Mouse (Mus musculus) heart, embryonic 13.5 days (tissue): ENCODE measurements at regions not wholly inside any gene's neighbourhood (a gene's known extent, or its start where the extent isn't known, plus 50 kb on each side); places are given as distances from the start of the nearest gene placed in this dataset.

Source experiments
- ATAC-seq: fragments of 200-750 bp; cut with Nextera tagmentation; 2 replicates; pipeline ENCODE4 v1.8.0; 2017; ENCODE audit warnings: moderate TSS enrichment; ENCODE audit not compliant: insufficient number of reproducible peaks, low FRiP score, low TSS enrichment; ENCODE audit errors: extremely low read depth
- H3K27ac ChIP-seq: fragments of 300-500 bp; sonication (generic); replicated peaks from 2 replicates; pipeline ENCODE4 v1.5.1; 2015; ENCODE audit warnings: moderate library complexity, mild to moderate bottlenecking, inconsistent platforms
- H3K27me3 ChIP-seq: fragments of 300-500 bp; sonication (generic); replicated peaks from 2 replicates; pipeline ENCODE4 v1.6.1; 2015; ENCODE audit warnings: mild to moderate bottlenecking, inconsistent platforms
- H3K36me3 ChIP-seq: fragments of 300-500 bp; sonication (generic); 2 replicates; pipeline ENCODE4 v1.6.1; 2015; ENCODE audit warnings: mild to moderate bottlenecking, inconsistent platforms
- H3K4me1 ChIP-seq: fragments of 300-500 bp; sonication (generic); 2 replicates; pipeline ENCODE4 v1.6.1; 2015; ENCODE audit warnings: inconsistent platforms
- H3K4me2 ChIP-seq: fragments of 300-500 bp; sonication (generic); 2 replicates; pipeline ENCODE4 v1.6.1; 2015; ENCODE audit warnings: inconsistent platforms, mild to moderate bottlenecking, moderate library complexity
- H3K4me3 ChIP-seq: fragments of 300-500 bp; sonication (generic); 2 replicates; pipeline ENCODE4 v1.5.1; 2015; ENCODE audit warnings: moderate library complexity, mild to moderate bottlenecking, inconsistent platforms
- H3K9ac ChIP-seq: fragments of 300-500 bp; sonication (generic); 2 replicates; pipeline ENCODE4 v1.6.1; 2015; ENCODE audit warnings: inconsistent platforms, mild to moderate bottlenecking, moderate library complexity
- H3K9me3 ChIP-seq: fragments of 300-500 bp; sonication (generic); 2 replicates; pipeline ENCODE4 v1.6.1; 2016; ENCODE audit warnings: inconsistent platforms
- WGBS: fragments of 180-500 bp; shearing (Covaris S2); methylation state at CpG from one replicate; pipeline ENCODE4 v1.1.7; 2015; ENCODE audit warnings: mixed read lengths; 5-methylcytosine and 5-hydroxymethylcytosine counted together

DNA sequence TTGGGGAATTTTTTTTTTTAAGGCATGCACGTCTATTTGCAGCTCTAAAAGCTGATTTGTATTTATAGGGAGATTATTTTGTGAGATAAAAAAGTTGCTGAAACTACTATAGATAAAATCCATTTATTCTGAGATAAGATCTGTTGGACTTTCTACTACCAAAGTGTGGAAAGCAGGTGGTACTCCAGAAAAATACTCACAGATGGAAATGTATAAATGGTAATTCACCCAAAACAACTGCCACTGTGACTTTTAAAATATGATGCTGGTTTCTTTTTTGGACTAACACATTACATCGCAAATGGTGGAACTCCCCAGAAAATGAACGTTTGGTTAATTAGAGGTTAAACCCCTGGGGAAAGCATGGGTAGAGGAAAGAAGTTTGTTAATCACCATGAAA lies 377.7 kb downstream of the Cdk5rap2 start:
- no peaks in the 10 kb centered on the region for H3K36me3 ChIP-seq
- WGBS, result 65% methylated on average over 3 of the region's 3 CpGs
- H3K27me3 ChIP-seq, result no peaks in the 10 kb centered on the region
- H3K27ac ChIP-seq, result no peak overlapping the region
- no peak overlapping the region for H3K4me3 ChIP-seq
- no peak overlapping the region for H3K4me2 ChIP-seq
- H3K9ac ChIP-seq, result no peak overlapping the region
- no peaks in the 10 kb centered on the region for H3K4me1 ChIP-seq
- H3K9me3 ChIP-seq, result 0 out of 2 replicates have a peak, but pooled peaks cover 4% of the 10 kb centered on the region
- ATAC-seq, result no peak

DNA sequence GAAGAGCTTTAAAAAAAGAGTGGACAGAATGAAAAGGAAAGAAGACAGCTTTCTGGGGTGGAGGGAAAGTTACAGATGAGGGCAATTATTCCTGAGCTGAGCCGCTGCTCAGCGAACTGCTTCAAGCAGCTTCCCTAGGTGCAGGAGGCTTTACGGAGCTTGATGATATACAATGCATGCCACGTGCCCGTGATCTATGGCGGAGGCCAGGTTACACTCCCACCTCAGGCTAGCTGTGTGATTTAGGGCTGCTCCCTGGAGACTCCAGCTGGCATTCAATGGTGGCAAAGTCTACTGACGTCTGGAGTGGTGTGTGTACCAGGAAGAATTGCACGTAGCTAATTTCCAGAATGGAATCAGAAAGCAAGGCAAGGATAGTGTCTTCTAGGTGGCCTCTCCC lies 383.4 kb downstream of the Cdk5rap2 start:
- WGBS, result 77% methylated on average over 8 of the region's 8 CpGs
- H3K27me3 ChIP-seq, result no peaks in the 10 kb centered on the region
- no peaks in the 10 kb centered on the region for H3K4me1 ChIP-seq
- H3K36me3 ChIP-seq, result no peaks in the 10 kb centered on the region
- H3K4me2 ChIP-seq, result no peak overlapping the region
- no peak overlapping the region for H3K9ac ChIP-seq
- H3K4me3 ChIP-seq, result no peak overlapping the region
- ATAC-seq, result no peak
- 0 out of 2 replicates have a peak, but pooled peaks cover 4% of the 10 kb centered on the region for H3K9me3 ChIP-seq
- H3K27ac ChIP-seq, result no peak overlapping the region

DNA sequence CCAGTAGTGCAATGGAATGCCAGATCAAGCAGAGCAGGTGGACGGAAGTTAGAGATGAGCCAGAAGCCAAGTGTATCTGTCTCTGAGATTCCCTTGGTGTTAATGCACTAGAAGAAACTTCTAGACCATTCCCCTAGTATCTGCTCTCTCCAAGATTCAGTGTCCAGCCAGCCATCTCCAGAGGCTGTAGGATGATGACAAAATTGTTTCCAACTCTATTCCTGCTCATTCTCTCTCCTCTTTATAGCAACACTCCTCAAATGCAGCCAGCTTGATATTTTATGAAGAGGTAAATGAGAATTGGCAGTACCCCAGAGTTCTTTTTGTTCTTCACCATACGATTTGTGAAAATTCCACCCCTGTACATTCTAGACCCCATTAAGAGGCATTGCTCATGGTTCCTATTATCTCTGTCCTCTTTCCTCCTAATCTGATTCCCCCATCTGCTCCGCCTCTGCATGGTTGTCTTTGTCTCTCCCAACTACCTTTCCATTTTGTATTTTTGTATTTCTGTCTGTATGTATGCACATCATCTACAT lies 385.3 kb downstream of the Cdk5rap2 start:
- ATAC-seq, result no peak
- 71% methylated on average over 3 of the region's 3 CpGs for WGBS
- Histone ChIP-seq H3K36me3 (no peaks in the 10 kb centered on the region), H3K4me1 (no peaks in the 10 kb centered on the region), H3K9ac (no peak overlapping the region), H3K4me2 (no peak overlapping the region), H3K27ac (no peak overlapping the region), H3K9me3 (0 out of 2 replicates have a peak, but pooled peaks cover 4% of the 10 kb centered on the region), H3K27me3 (no peaks in the 10 kb centered on the region), H3K4me3 (no peak overlapping the region)

DNA sequence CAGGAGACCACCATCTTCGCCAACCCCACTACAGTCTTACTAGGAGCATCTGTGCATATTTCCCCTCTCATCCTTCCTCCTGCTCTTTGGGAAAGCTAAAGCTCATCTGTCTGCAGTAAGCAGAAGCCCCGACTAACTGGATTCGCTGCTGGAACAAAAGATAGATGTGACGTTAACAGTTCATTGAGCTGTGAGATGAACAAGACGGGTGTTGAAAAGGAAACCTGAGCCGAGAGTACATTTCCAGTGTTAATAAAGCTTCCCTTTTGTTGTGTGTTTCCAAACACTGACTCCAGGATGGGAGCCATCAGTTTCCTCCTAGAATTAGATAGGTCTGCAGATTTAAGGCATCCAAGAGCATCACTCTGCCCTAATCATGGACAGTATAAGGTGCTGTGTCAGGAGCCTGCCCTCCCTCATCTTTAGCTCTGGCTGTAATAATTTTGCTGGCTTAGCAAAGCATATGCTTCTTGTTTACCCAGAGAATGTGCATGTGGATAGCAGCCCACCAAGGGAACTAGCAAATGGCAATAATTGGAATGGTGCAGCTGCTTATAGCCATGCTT lies 389.3 kb downstream of the Cdk5rap2 start:
- Histone ChIP-seq H3K9ac (no peak overlapping the region), H3K27me3 (no peaks in the 10 kb centered on the region), H3K4me1 (no peaks in the 10 kb centered on the region), H3K4me2 (no peak overlapping the region), H3K27ac (no peak overlapping the region), H3K9me3 (no peaks in the 10 kb centered on the region), H3K4me3 (no peak overlapping the region), H3K36me3 (no peaks in the 10 kb centered on the region)
- no peak for ATAC-seq
- 68% methylated on average over 6 of the region's 6 CpGs for WGBS

DNA sequence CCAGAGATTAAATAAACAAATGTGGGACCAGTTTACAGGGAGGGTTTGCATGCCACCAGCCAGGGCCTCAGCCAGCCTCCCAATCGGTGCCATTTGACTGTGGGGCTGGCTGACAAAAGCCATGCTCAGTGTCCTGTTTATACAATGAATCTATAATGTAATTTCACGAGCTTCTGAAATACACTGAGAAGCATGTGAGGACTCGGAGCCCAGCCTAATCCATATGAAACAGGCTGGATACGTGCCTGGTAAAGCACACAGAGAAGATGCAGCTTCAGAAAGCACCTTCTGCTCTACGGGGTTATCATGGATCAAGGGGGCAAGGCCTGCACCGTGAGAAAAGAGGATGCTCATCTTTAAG lies 398.0 kb downstream of the Cdk5rap2 start:
- H3K4me2 ChIP-seq, result no peak overlapping the region
- H3K4me3 ChIP-seq, result no peak overlapping the region
- no peak for ATAC-seq
- WGBS, result 47% methylated on average over 6 of the region's 6 CpGs
- no peaks in the 10 kb centered on the region for H3K4me1 ChIP-seq
- H3K9ac ChIP-seq, result no peak overlapping the region
- H3K27me3 ChIP-seq, result no peaks in the 10 kb centered on the region
- no peaks in the 10 kb centered on the region for H3K36me3 ChIP-seq
- H3K9me3 ChIP-seq, result no peaks in the 10 kb centered on the region
- no peak overlapping the region for H3K27ac ChIP-seq

DNA sequence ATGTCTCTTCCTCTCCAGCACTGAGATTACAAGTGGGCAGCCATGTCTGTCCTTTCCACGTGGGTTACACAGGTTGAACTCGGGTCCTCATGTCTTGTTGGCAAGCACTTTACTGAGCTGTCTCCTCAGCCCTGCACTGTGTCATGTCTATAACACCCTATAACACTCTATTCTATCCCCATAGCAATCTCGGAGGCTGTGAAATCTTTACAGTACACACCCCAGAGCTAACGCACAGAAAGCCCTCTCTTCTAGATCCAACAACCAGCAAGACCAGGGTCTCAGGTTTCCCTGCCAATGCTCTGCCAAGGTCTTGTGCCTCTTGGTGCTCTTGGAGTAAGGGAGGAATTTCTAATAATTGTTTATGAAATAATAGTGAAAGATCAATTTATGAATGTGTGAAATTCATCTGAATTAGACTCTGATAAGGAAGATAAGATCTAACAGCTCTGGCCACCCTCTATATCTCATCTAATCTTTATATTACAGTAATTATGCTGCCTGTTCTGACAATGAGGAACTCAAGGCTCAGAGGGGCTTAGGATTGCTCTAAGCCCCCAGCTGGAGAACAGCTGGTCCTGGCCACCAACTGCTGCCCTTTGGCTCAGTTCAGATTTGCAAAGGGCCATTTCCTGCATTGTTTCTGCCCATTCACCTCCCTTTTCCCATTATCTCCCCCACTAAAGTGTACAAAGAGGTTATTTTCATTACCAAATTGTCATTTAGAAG lies 398.6 kb downstream of the Cdk5rap2 start:
- no peak for ATAC-seq
- H3K36me3 ChIP-seq, result no peaks in the 10 kb centered on the region
- 60% methylated on average over 4 of the region's 4 CpGs for WGBS
- H3K4me3 ChIP-seq, result no peak overlapping the region
- no peak overlapping the region for H3K9ac ChIP-seq
- no peak overlapping the region for H3K27ac ChIP-seq
- H3K4me2 ChIP-seq, result no peak overlapping the region
- no peaks in the 10 kb centered on the region for H3K4me1 ChIP-seq
- H3K9me3 ChIP-seq, result no peaks in the 10 kb centered on the region
- no peaks in the 10 kb centered on the region for H3K27me3 ChIP-seq

DNA sequence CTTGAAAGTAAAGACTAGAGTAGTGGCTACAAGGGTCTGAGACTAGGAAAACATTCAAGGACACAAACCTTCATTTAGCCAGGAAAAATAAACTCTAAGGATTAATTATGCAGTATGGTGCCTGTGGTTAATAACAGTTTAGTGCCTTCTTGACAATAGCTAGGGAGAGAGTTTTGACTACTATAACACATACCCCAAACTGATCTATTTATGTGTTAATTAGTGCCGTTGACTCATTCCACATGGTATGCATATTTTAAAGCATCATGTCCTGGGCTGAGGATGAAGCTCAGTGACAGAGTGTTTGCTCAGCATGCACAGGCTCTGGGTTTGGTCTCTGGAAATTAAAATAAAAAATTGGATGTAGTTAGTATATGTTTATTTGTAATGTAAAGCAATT lies 399.8 kb downstream of the Cdk5rap2 start:
- H3K9me3 ChIP-seq, result no peaks in the 10 kb centered on the region
- H3K27ac ChIP-seq, result no peak overlapping the region
- no peak for ATAC-seq
- H3K4me2 ChIP-seq, result no peak overlapping the region
- no peak overlapping the region for H3K9ac ChIP-seq
- no peaks in the 10 kb centered on the region for H3K4me1 ChIP-seq
- 81% methylated on average over 1 of the region's 1 CpGs for WGBS
- H3K36me3 ChIP-seq, result no peaks in the 10 kb centered on the region
- H3K27me3 ChIP-seq, result no peaks in the 10 kb centered on the region
- H3K4me3 ChIP-seq, result no peak overlapping the region

DNA sequence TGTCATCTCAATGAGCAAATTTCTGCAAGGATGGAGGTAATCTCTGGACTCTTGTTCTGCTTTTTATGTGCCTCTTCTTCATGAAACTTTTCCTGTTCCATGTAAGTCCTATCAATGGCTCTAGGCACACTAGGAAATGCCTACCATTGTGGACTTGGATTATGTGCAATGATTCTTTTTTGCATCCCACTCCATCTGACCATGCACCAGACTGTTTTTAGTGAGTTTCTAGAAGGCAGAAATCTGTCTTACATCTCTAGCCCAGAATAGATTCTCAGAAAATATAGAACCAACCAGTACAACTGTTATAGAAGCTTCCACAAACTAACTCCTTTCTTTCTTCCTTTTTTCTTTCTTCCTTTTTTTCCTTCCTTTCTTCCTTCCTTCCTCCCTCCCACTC lies 405.3 kb downstream of the Cdk5rap2 start:
- Histone ChIP-seq H3K9me3 (0 out of 2 replicates have a peak, but pooled peaks cover 5% of the 10 kb centered on the region), H3K4me2 (no peak overlapping the region), H3K4me3 (no peak overlapping the region), H3K4me1 (no peaks in the 10 kb centered on the region), H3K27me3 (no peaks in the 10 kb centered on the region), H3K36me3 (no peaks in the 10 kb centered on the region), H3K9ac (no peak overlapping the region), H3K27ac (no peak overlapping the region)
- no peak for ATAC-seq

DNA sequence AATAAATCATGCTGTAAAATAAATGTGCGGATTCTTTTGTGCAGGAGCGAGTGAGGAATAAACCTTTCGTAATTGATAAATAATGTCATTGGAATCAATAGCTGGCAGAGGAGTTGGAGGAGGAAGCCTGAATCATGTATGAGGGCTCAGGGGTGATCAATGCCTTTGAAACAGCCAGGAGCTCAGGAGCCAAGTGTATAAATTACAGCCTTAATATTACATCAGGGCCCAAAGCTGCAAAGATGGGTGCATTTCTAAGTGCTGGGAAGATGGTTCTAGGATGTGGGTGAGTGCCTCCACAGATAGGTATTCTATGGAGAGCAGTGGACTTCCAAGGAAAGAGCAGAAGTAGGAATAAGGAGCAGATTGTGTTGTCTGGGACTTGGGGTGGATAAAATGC lies 417.0 kb downstream of the Cdk5rap2 start:
- Histone ChIP-seq H3K4me3 (no peak overlapping the region), H3K27me3 (no peaks in the 10 kb centered on the region), H3K4me1 (no peaks in the 10 kb centered on the region), H3K9ac (no peak overlapping the region), H3K27ac (no peak overlapping the region), H3K36me3 (no peaks in the 10 kb centered on the region), H3K9me3 (no peaks in the 10 kb centered on the region), H3K4me2 (no peak overlapping the region)
- no peak for ATAC-seq
- WGBS, result 81% methylated on average over 3 of the region's 3 CpGs

DNA sequence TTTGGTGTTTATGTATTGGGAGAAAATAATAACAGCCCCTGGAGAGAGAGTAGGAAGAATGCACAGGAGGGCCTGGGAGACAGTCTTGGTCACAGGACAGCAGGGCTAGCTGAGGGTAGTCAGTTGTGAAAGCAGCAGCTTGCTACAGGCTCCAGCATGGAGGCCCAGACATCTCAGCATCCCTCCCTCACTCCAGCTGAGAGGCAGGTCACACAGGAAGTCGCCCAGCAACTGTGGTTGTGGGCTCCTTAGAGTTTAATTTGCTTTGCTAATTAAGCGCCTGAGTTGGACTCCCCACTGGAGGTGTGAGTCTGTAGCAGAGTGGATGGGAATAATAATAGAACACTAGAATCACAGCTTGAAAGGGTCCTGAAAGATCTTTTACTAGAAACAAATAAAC lies 436.0 kb downstream of the Cdk5rap2 start:
- no peak overlapping the region for H3K4me3 ChIP-seq
- H3K4me1 ChIP-seq, result no peaks in the 10 kb centered on the region
- H3K27ac ChIP-seq, result no peak overlapping the region
- no peaks in the 10 kb centered on the region for H3K27me3 ChIP-seq
- 28% methylated on average over 2 of the region's 2 CpGs for WGBS
- H3K4me2 ChIP-seq, result no peak overlapping the region
- no peak overlapping the region for H3K9ac ChIP-seq
- ATAC-seq, result no peak
- H3K36me3 ChIP-seq, result no peaks in the 10 kb centered on the region
- H3K9me3 ChIP-seq, result no peaks in the 10 kb centered on the region

DNA sequence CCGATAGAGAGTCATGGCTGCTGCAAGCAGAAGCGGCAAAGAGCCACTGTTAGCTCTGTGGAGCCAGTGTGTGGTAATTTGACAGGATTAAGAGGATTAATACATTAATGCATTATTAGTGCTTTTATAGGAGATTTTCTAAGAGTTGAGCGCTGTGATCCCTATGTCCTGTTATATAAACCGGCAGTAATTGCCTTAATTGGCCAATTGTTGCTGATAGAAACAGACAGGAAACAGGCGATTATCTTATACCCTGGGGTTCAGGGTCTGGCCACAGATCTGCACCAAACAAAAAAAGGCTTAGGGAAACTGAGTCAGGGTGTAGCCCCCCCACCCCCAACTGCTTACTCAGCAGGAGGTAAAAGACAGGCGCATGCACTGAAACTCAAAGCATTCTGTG lies 436.7 kb downstream of the Cdk5rap2 start:
- H3K4me3 ChIP-seq, result no peak overlapping the region
- no peak overlapping the region for H3K9ac ChIP-seq
- no peaks in the 10 kb centered on the region for H3K27me3 ChIP-seq
- H3K9me3 ChIP-seq, result no peaks in the 10 kb centered on the region
- no peak for ATAC-seq
- no peak overlapping the region for H3K4me2 ChIP-seq
- 49% methylated on average over 6 of the region's 6 CpGs for WGBS
- no peaks in the 10 kb centered on the region for H3K36me3 ChIP-seq
- no peaks in the 10 kb centered on the region for H3K4me1 ChIP-seq
- H3K27ac ChIP-seq, result no peak overlapping the region

DNA sequence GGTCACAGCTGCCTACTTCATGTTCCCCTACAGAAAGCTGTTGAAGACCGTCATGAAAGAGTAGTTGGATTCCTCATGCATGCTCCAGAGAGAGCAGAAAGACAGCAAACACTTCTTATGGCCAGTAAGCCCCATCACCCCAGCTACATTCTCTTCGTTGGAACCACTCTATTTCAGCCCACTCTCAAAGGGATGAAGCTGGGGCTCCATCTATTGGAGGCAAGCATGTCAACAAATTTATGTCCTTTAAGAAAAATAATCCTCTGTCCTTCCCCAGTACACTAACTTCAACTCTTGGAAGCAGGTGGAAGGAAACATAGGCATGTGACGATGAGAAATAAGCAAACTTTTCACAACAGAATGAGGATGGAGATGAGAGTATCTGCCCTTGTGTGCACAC lies 438.5 kb downstream of the Cdk5rap2 start:
- no peak for ATAC-seq

More for the DNA sequence above, 438.5 kb downstream of the Cdk5rap2 start:
- Histone ChIP-seq H3K9ac (no peak overlapping the region), H3K4me3 (no peak overlapping the region), H3K4me1 (no peaks in the 10 kb centered on the region), H3K27me3 (no peaks in the 10 kb centered on the region), H3K36me3 (no peaks in the 10 kb centered on the region), H3K9me3 (no peaks in the 10 kb centered on the region), H3K4me2 (no peak overlapping the region), H3K27ac (no peak overlapping the region)
- WGBS, result 67% methylated on average over 3 of the region's 3 CpGs
